Mouse (Mus musculus) lung, postnatal 14 days (tissue): Measurements from ENCODE around the gene Ssty2.
"Not testable (repeated sequence)": the region's sequence is repeated elsewhere in the genome, so short reads cannot be mapped to it uniquely, and the experiment has no call there.

Experiments
- DNase-seq: peaks from one replicate; pipeline ENCODE4 v3.0.0; 2021

Ssty2 gene

GRCm38 (mm10) chrY:67047972-67048371, at the start of gene Ssty2:
Ssty2 (minus strand) TSS chrY:67048072.
- DNase-seq: not testable (repeated sequence)
